Mouse (Mus musculus): ENCODE measurements around the gene Epyc. TPM values are rescaled to one million over a fixed set of nuclear protein-coding genes. Genes with fewer than 3 reads are reported as not detected.

The Epyc gene
- total and polyA plus RNA-seq, 2 experiments from 2014 or later: 0.55 to 0.98 TPM

- WGBS: 69% methylated on average over 2 of the region's 2 CpGs
- H3K4me3 ChIP-seq (ENCODE audit: low read depth, low read length): no peak overlapping the region
Observed at GRCm38 (mm10) chr10:97624381-97624780, 19.5 kb upstream of the Epyc start.

GRCm38 (mm10) chr10:97625116-97625515 lies 18.8 kb upstream of the Epyc start:
- Histone ChIP-seq H3K27me3 (ENCODE audit: insufficient read depth, low read length) (no peaks in the 10 kb centered on the region), H3K9ac (replicated peaks; ENCODE audit: low read length, poor library complexity, severe bottlenecking) (no peak overlapping the region), H3K4me2 (ENCODE audit: low read depth, low read length, poor library complexity, severe bottlenecking) (no peak overlapping the region), H3K27ac (ENCODE audit: low read depth, low read length) (no peak overlapping the region), H3K36me3 (ENCODE audit: insufficient read depth, low read length) (no peaks in the 10 kb centered on the region), H3K4me1 (ENCODE audit: insufficient read depth, low read length) (no peaks in the 10 kb centered on the region), H3K9me3 (ENCODE audit: low read length) (no peaks in the 10 kb centered on the region), H3K4me3 (ENCODE audit: low read depth, low read length) (no peak overlapping the region)
- TF ChIP-seq CTCF (IDR thresholded peaks at IDR 0.05): no peak
- WGBS: 78% methylated on average over 4 of the region's 4 CpGs
- ATAC-seq (ENCODE audit: low FRiP score) (no peak), DNase-seq (ENCODE audit: low spot score) (no peak)

More at GRCm38 (mm10) chr10:97624381-97624780, 19.5 kb upstream of the Epyc start:
- DNase-seq (ENCODE audit: low spot score): no peak
- Histone ChIP-seq H3K9me3 (ENCODE audit: low read length) (no peaks in the 10 kb centered on the region), H3K27ac (ENCODE audit: low read depth, low read length) (no peak overlapping the region), H3K36me3 (ENCODE audit: insufficient read depth, low read length) (no peaks in the 10 kb centered on the region), H3K27me3 (ENCODE audit: insufficient read depth, low read length) (no peaks in the 10 kb centered on the region), H3K4me1 (ENCODE audit: insufficient read depth, low read length) (no peaks in the 10 kb centered on the region), H3K4me2 (ENCODE audit: low read depth, low read length, poor library complexity, severe bottlenecking) (no peak overlapping the region), H3K9ac (replicated peaks; ENCODE audit: low read length, poor library complexity, severe bottlenecking) (no peak overlapping the region)
- ATAC-seq (ENCODE audit: low FRiP score): no peak
- no peak for TF ChIP-seq CTCF (IDR thresholded peaks at IDR 0.05)

- no peak overlapping the region for H3K4me3 ChIP-seq (ENCODE audit: low read depth, low read length)
- ATAC-seq (ENCODE audit: low FRiP score) (no peak), DNase-seq (ENCODE audit: low spot score) (no peak)
- no peaks in the 10 kb centered on the region for H3K27me3 ChIP-seq (ENCODE audit: insufficient read depth, low read length)
- H3K36me3 ChIP-seq (ENCODE audit: insufficient read depth, low read length): no peaks in the 10 kb centered on the region
- WGBS: 95% methylated on average over 1 of the region's 1 CpGs
- H3K4me2 ChIP-seq (ENCODE audit: low read depth, low read length, poor library complexity, severe bottlenecking): no peak overlapping the region
- H3K4me1 ChIP-seq (ENCODE audit: insufficient read depth, low read length): no peaks in the 10 kb centered on the region
- TF ChIP-seq CTCF (IDR thresholded peaks at IDR 0.05): no peak
- H3K9me3 ChIP-seq (ENCODE audit: low read length): no peaks in the 10 kb centered on the region
- no peak overlapping the region for H3K27ac ChIP-seq (ENCODE audit: low read depth, low read length)
- H3K9ac ChIP-seq (replicated peaks; ENCODE audit: low read length, poor library complexity, severe bottlenecking): no peak overlapping the region
Observed at GRCm38 (mm10) chr10:97626543-97626942, 17.3 kb upstream of the Epyc start.

- no peak for TF ChIP-seq CTCF (IDR thresholded peaks at IDR 0.05)
- no peak overlapping the region for H3K4me3 ChIP-seq (ENCODE audit: low read depth, low read length)
- H3K9ac ChIP-seq (replicated peaks; ENCODE audit: low read length, poor library complexity, severe bottlenecking): no peak overlapping the region
- no peaks in the 10 kb centered on the region for H3K9me3 ChIP-seq (ENCODE audit: low read length)
- ATAC-seq (ENCODE audit: low FRiP score) (no peak), DNase-seq (ENCODE audit: low spot score) (no peak)
- no peak overlapping the region for H3K4me2 ChIP-seq (ENCODE audit: low read depth, low read length, poor library complexity, severe bottlenecking)
- no peaks in the 10 kb centered on the region for H3K27me3 ChIP-seq (ENCODE audit: insufficient read depth, low read length)
- H3K4me1 ChIP-seq (ENCODE audit: insufficient read depth, low read length): no peaks in the 10 kb centered on the region
- no peaks in the 10 kb centered on the region for H3K36me3 ChIP-seq (ENCODE audit: insufficient read depth, low read length)
- no peak overlapping the region for H3K27ac ChIP-seq (ENCODE audit: low read depth, low read length)
- WGBS: 87% methylated on average over 3 of the region's 3 CpGs
Observed at GRCm38 (mm10) chr10:97631061-97631460, 12.8 kb upstream of the Epyc start.

- DNase-seq (ENCODE audit: low spot score): no peak
- Histone ChIP-seq H3K4me1 (ENCODE audit: insufficient read depth, low read length) (no peaks in the 10 kb centered on the region), H3K36me3 (ENCODE audit: insufficient read depth, low read length) (no peaks in the 10 kb centered on the region), H3K4me3 (ENCODE audit: low read depth, low read length) (no peak overlapping the region), H3K4me2 (ENCODE audit: low read depth, low read length, poor library complexity, severe bottlenecking) (no peak overlapping the region), H3K9me3 (ENCODE audit: low read length) (no peaks in the 10 kb centered on the region), H3K9ac (replicated peaks; ENCODE audit: low read length, poor library complexity, severe bottlenecking) (no peak overlapping the region), H3K27ac (ENCODE audit: low read depth, low read length) (no peak overlapping the region), H3K27me3 (ENCODE audit: insufficient read depth, low read length) (no peaks in the 10 kb centered on the region)
- WGBS: 90% methylated on average over 2 of the region's 2 CpGs
- ATAC-seq (ENCODE audit: low FRiP score): no peak
- TF ChIP-seq CTCF (IDR thresholded peaks at IDR 0.05): no peak
Observed at GRCm38 (mm10) chr10:97641926-97642325, 1.9 kb upstream of the Epyc start.

DNA sequence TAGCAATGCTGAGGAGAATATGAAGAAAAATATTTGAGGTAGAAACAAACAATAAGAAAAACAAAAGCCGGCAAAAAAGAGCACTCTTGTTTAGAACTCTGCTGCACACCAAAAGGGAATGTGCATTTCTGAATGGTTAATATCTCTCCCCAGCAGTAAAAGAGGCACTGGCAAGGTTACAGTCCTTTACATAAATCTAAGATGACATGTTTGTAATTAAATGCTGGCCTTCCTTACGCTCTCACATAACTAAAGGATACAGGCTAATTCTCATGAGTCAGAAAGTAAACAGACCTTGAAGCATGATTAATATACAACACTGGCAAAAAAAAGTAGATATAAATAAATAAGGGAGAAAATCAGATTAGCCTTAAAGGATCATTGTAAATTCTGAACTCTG lies 6.5 kb downstream of the Epyc start:
- 63% methylated on average over 2 of the region's 2 CpGs for WGBS
- Histone ChIP-seq H3K27ac (ENCODE audit: low read depth, low read length) (no peak overlapping the region), H3K4me1 (ENCODE audit: insufficient read depth, low read length) (no peaks in the 10 kb centered on the region), H3K27me3 (ENCODE audit: insufficient read depth, low read length) (no peaks in the 10 kb centered on the region), H3K36me3 (ENCODE audit: insufficient read depth, low read length) (no peaks in the 10 kb centered on the region), H3K4me2 (ENCODE audit: low read depth, low read length, poor library complexity, severe bottlenecking) (no peak overlapping the region), H3K9me3 (ENCODE audit: low read length) (no peaks in the 10 kb centered on the region), H3K4me3 (ENCODE audit: low read depth, low read length) (no peak overlapping the region), H3K9ac (replicated peaks; ENCODE audit: low read length, poor library complexity, severe bottlenecking) (no peak overlapping the region)
- DNase-seq (ENCODE audit: low spot score): peak; percentile 7
- TF ChIP-seq CTCF (IDR thresholded peaks at IDR 0.05): no peak
- ATAC-seq (ENCODE audit: low FRiP score): no peak

Measured in midbrain, postnatal 0 days (tissue).